Mouse (Mus musculus) liver, adult 2 months (tissue): ENCODE data around the gene Aig1.

ENCODE experiments used
- CTCF ChIP-seq: fragments of 200-500 bp; IDR thresholded peaks from 2 replicates; pipeline ENCODE4 v1.5.1; 2011; ENCODE audit warnings: low read depth, low read length, control low read depth
- POLR2A ChIP-seq: fragments of 200-500 bp; IDR thresholded peaks from 2 replicates; pipeline ENCODE4 v1.6.1; 2011; ENCODE audit warnings: low read length, control low read depth; ENCODE audit not compliant: insufficient read depth; ENCODE audit errors: extremely low read depth

DNA sequence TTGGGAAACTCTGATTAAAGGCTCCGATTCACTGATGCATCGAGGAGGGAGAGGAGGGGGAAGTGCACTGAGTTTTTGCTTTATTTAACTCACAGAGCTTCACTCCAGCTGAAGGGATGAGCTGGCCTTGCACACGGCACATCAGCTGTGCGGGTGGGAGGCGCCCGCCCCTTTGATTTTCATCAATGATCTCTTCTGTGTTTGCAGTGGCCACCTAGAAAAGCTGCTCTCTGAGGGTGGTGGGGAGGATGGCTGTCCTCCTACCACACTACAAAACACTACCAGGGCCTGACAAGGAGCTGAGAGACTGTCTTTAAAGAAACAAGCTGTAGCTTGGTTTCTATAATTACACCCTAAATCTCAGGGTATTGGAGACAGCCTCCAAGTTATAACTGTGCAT is 141.1 kb downstream of the Aig1 start:
- TF ChIP-seq CTCF (no peak), POLR2A (no peak)
